Mouse (Mus musculus) naive thymus-derived CD4-positive, alpha-beta T cell, adult 2 months (primary cell): ENCODE measurements around the gene Il5ra.
A peak's percentile ranks its signal among the peaks of the same experiment; 100 is the strongest.

ENCODE experiments used
- DNase-seq: peaks from one replicate; pipeline ENCODE4 v3.0.0-alpha.2; 2011; ENCODE audit warnings: low read depth

Il5ra gene

GRCm38 (mm10) chr6:106748887-106749388, at the start of gene Il5ra:
Il5ra (minus strand) TSS chr6:106749037.
- DNase-seq, result no peak

GRCm38 (mm10) chr6:106794094-106794814, 45.4 kb upstream of the Il5ra start:
- DNase-seq, result peak; percentile 76

GRCm38 (mm10) chr6:106793621-106794020, 44.8 kb upstream of the Il5ra start:
- no peak for DNase-seq

GRCm38 (mm10) chr6:106793088-106793487, 44.3 kb upstream of the Il5ra start:
- DNase-seq, result peak; percentile 81

- no peak for DNase-seq
These were observed 43.6 kb upstream of the Il5ra start for GRCm38 (mm10) chr6:106792486-106792885.

- peak; percentile 74 for DNase-seq
These were observed 42.6 kb upstream of the Il5ra start for GRCm38 (mm10) chr6:106791429-106791828.

GRCm38 (mm10) chr6:106787138-106787537, 38.3 kb upstream of the Il5ra start:
- DNase-seq, result no peak

- no peak for DNase-seq
These were observed 21.2 kb upstream of the Il5ra start for GRCm38 (mm10) chr6:106770046-106770445.

GRCm38 (mm10) chr6:106769290-106769866, 20.5 kb upstream of the Il5ra start:
- no peak for DNase-seq

- peak; percentile 99 for DNase-seq
These were observed 19.9 kb upstream of the Il5ra start, which contains the start of gene Trnt1 for GRCm38 (mm10) chr6:106768640-106769289. Trnt1 (plus strand) TSS chr6:106769120.

- DNase-seq, result no peak
These were observed 17.9 kb upstream of the Il5ra start for GRCm38 (mm10) chr6:106766774-106767173.

- no peak for DNase-seq
These were observed 17.1 kb upstream of the Il5ra start for GRCm38 (mm10) chr6:106765892-106766291.

GRCm38 (mm10) chr6:106761486-106761885, 12.6 kb upstream of the Il5ra start:
- no peak for DNase-seq

- no peak for DNase-seq
These were observed 11.8 kb upstream of the Il5ra start for GRCm38 (mm10) chr6:106760473-106761218.

- no peak for DNase-seq
These were observed 9.5 kb upstream of the Il5ra start for GRCm38 (mm10) chr6:106758299-106758698.

- DNase-seq, result no peak
These were observed 1.5 kb upstream of the Il5ra start for GRCm38 (mm10) chr6:106750291-106750690.

- no peak for DNase-seq
These were observed 1.0 kb downstream of the Il5ra start for GRCm38 (mm10) chr6:106747804-106748203.

GRCm38 (mm10) chr6:106747251-106747650, 1.6 kb downstream of the Il5ra start:
- DNase-seq, result no peak

- no peak for DNase-seq
These were observed 3.0 kb downstream of the Il5ra start for GRCm38 (mm10) chr6:106745673-106746394.

GRCm38 (mm10) chr6:106743556-106744233, 5.1 kb downstream of the Il5ra start:
- DNase-seq, result no peak

- no peak for DNase-seq
These were observed 8.5 kb downstream of the Il5ra start for GRCm38 (mm10) chr6:106740244-106740825.
